Comparison of ENCODE assay signal across 7 mouse cellular contexts in genomic region chr19:46598187-46598586, GRCm38 (mm10). TPM values are rescaled to one million over a fixed set of nuclear protein-coding genes. Genes with fewer than 3 reads are reported as not detected.
DNase-seq lines count a peak whose midpoint lies in the region; ATAC-seq lines count a peak whose summit lies in the region.

No protein-coding gene starts in this region.

- no peak overlapping the region for H3K9ac ChIP-seq in liver, embryonic 11.5 days (ENCODE audit: low read depth, low read length)
- no peak overlapping the region for H3K9ac ChIP-seq in forebrain, embryonic 13.5 days
- H3K9ac ChIP-seq in limb, embryonic 12.5 days (replicated peaks): no peak overlapping the region
- H3K9ac ChIP-seq in neural tube, embryonic 15.5 days (replicated peaks): no peak overlapping the region

- peak overlapping the region; percentile 5; the same call in 1 of the 2 replicates for H3K4me3 ChIP-seq in liver, embryonic 11.5 days (ENCODE audit: low read depth, low read length)
- H3K4me3 ChIP-seq in forebrain, embryonic 13.5 days: peak overlapping the region; percentile 84
- 0 out of 2 replicates have a peak overlapping the region, but pooled peaks have one; percentile 88 for H3K4me3 ChIP-seq in limb, embryonic 12.5 days (replicated peaks)
- H3K4me3 ChIP-seq in neural tube, embryonic 15.5 days (replicated peaks): 0 out of 2 replicates have a peak overlapping the region, but pooled peaks have one; percentile 97

- WGBS in liver, embryonic 11.5 days: 85% methylated on average over 4 of the region's 4 CpGs
- 81% methylated on average over 4 of the region's 4 CpGs for WGBS in forebrain, embryonic 13.5 days
- WGBS in limb, embryonic 12.5 days: 85% methylated on average over 4 of the region's 4 CpGs
- WGBS in neural tube, embryonic 15.5 days: 80% methylated on average over 4 of the region's 4 CpGs

- no peak for DNase-seq in liver, embryonic 11.5 days (ENCODE audit: low spot score)
- DNase-seq in liver: no peak
- DNase-seq in c-Kit-positive CD71-positive TER-119-positive erythroid progenitor cells, embryonic 14.5 days (ENCODE audit: low spot score): no peak
- DNase-seq in adrenal gland, postnatal 10 days: no peak

- H3K36me3 ChIP-seq in liver, embryonic 11.5 days (ENCODE audit: control insufficient read depth, insufficient read depth, low read length): 0 out of 2 replicates have a peak, but pooled peaks cover 6% of the 10 kb centered on the region
- peaks cover 23% of the 10 kb centered on the region for H3K36me3 ChIP-seq in forebrain, embryonic 13.5 days (ENCODE audit: poor library complexity, severe bottlenecking)
- H3K36me3 ChIP-seq in limb, embryonic 12.5 days: peaks cover 44% of the 10 kb centered on the region
- peaks cover 22% of the 10 kb centered on the region for H3K36me3 ChIP-seq in neural tube, embryonic 15.5 days

- H3K4me2 ChIP-seq in liver, embryonic 11.5 days: peak overlapping the region; percentile 48
- peak overlapping the region; percentile 51 for H3K4me2 ChIP-seq in forebrain, embryonic 13.5 days
- H3K4me2 ChIP-seq in limb, embryonic 12.5 days: peak overlapping the region; percentile 38
- H3K4me2 ChIP-seq in neural tube, embryonic 15.5 days: peak overlapping the region; percentile 95

- no peak for ATAC-seq in liver, embryonic 11.5 days (replicated peaks; ENCODE audit: low FRiP score)
- no peak for ATAC-seq in forebrain, embryonic 13.5 days
- no peak for ATAC-seq in limb, embryonic 12.5 days (ENCODE audit: insufficient number of reproducible peaks, insufficient read depth, low FRiP score, low TSS enrichment, low read depth)
- no peak for ATAC-seq in neural tube, embryonic 15.5 days (ENCODE audit: low FRiP score)

- peaks cover 18% of the 10 kb centered on the region for H3K4me1 ChIP-seq in liver, embryonic 11.5 days (replicated peaks; ENCODE audit: control insufficient read depth, insufficient read depth, low read length)
- peaks cover 31% of the 10 kb centered on the region for H3K4me1 ChIP-seq in forebrain, embryonic 13.5 days
- peaks cover 8% of the 10 kb centered on the region for H3K4me1 ChIP-seq in limb, embryonic 12.5 days (replicated peaks)
- peaks cover 31% of the 10 kb centered on the region for H3K4me1 ChIP-seq in neural tube, embryonic 15.5 days

- H3K27me3 ChIP-seq in liver, embryonic 11.5 days (replicated peaks; ENCODE audit: control insufficient read depth, insufficient read depth, low read length): no peaks in the 10 kb centered on the region
- H3K27me3 ChIP-seq in forebrain, embryonic 13.5 days: no peaks in the 10 kb centered on the region
- H3K27me3 ChIP-seq in limb, embryonic 12.5 days: no peaks in the 10 kb centered on the region
- no peaks in the 10 kb centered on the region for H3K27me3 ChIP-seq in neural tube, embryonic 15.5 days (replicated peaks)

- no peak overlapping the region for H3K27ac ChIP-seq in liver, embryonic 11.5 days (ENCODE audit: low read depth, low read length)
- peak overlapping the region; percentile 31; the same call in 1 of the 2 replicates for H3K27ac ChIP-seq in forebrain, embryonic 13.5 days
- H3K27ac ChIP-seq in limb, embryonic 12.5 days: no peak overlapping the region
- H3K27ac ChIP-seq in neural tube, embryonic 15.5 days (replicated peaks): 0 out of 2 replicates have a peak overlapping the region, but pooled peaks have one; percentile 6

- H3K9me3 ChIP-seq in liver, embryonic 11.5 days (ENCODE audit: control insufficient read depth, low read length): no peaks in the 10 kb centered on the region
- no peaks in the 10 kb centered on the region for H3K9me3 ChIP-seq in forebrain, embryonic 13.5 days (replicated peaks)
- no peaks in the 10 kb centered on the region for H3K9me3 ChIP-seq in limb, embryonic 12.5 days
- no peaks in the 10 kb centered on the region for H3K9me3 ChIP-seq in neural tube, embryonic 15.5 days (replicated peaks)

RNA-seq across cellular contexts. Expression of gene Wbp1l, which starts 0.7 kb away (rescaled TPM):
- polyA plus RNA-seq in liver, embryonic 11.5 days (2014; fragmentation: Nextera tagmentation; extraction: Ambion mirVana): 36.6 and 40.7 TPM in 2 replicates
- 33.1 and 36.5 TPM in 2 replicates for polyA plus RNA-seq in forebrain, embryonic 13.5 days (2015; fragmentation: Nextera tagmentation; extraction: Ambion mirVana)
- 48.3 and 48.6 TPM in 2 replicates for polyA plus RNA-seq in limb, embryonic 12.5 days (2016; fragmentation: Nextera tagmentation; extraction: Ambion mirVana)
- 34.1 and 34.5 TPM in 2 replicates for polyA plus RNA-seq in neural tube, embryonic 15.5 days (2015; fragmentation: Nextera tagmentation; extraction: Ambion mirVana)
- total RNA-seq in adrenal gland, postnatal 10 days (2021): 100 to 1,000 TPM; 122 to 123 TPM

RNA-seq across cellular contexts. Expression of gene Sfxn2, which starts 25.0 kb away (rescaled TPM):
- polyA plus RNA-seq in liver, embryonic 11.5 days (2014; fragmentation: Nextera tagmentation; extraction: Ambion mirVana): 24.7 and 26.2 TPM in 2 replicates
- 12.4 and 13.2 TPM in 2 replicates for polyA plus RNA-seq in forebrain, embryonic 13.5 days (2015; fragmentation: Nextera tagmentation; extraction: Ambion mirVana)
- 18.3 and 25.2 TPM in 2 replicates for polyA plus RNA-seq in limb, embryonic 12.5 days (2016; fragmentation: Nextera tagmentation; extraction: Ambion mirVana)
- polyA plus RNA-seq in neural tube, embryonic 15.5 days (2015; fragmentation: Nextera tagmentation; extraction: Ambion mirVana): 11.0 and 11.7 TPM in 2 replicates
- 10 to 100 TPM; 11.2 to 16.4 TPM for total RNA-seq in adrenal gland, postnatal 10 days (2021)

RNA-seq across cellular contexts. Expression of gene Arl3, which starts 25.2 kb away (rescaled TPM):
- 42.6 and 50.5 TPM in 2 replicates for polyA plus RNA-seq in liver, embryonic 11.5 days (2014; fragmentation: Nextera tagmentation; extraction: Ambion mirVana)
- polyA plus RNA-seq in forebrain, embryonic 13.5 days (2015; fragmentation: Nextera tagmentation; extraction: Ambion mirVana): 233 and 245 TPM in 2 replicates
- 167 and 173 TPM in 2 replicates for polyA plus RNA-seq in limb, embryonic 12.5 days (2016; fragmentation: Nextera tagmentation; extraction: Ambion mirVana)
- polyA plus RNA-seq in neural tube, embryonic 15.5 days (2015; fragmentation: Nextera tagmentation; extraction: Ambion mirVana): 190 and 208 TPM in 2 replicates
- total RNA-seq in adrenal gland, postnatal 10 days (2021): 10 to 100 TPM; 41.7 to 43.0 TPM

Comparison
In these comparisons a context has a peak if more than half of its experiments do, and no peak if none do; other contexts are left out.
1. H3K27ac ChIP-seq: peak in forebrain, embryonic 13.5 days (single experiment) and neural tube, embryonic 15.5 days (single experiment); none in liver, embryonic 11.5 days (single experiment) and limb, embryonic 12.5 days (single experiment).
2. H3K4me2 ChIP-seq: peak in every context shown above with its lines; median percentile 95 in neural tube, embryonic 15.5 days; 51 in forebrain, embryonic 13.5 days; 48 in liver, embryonic 11.5 days; 38 in limb, embryonic 12.5 days.
3. H3K4me3 ChIP-seq: peak in every context shown above with its lines; median percentile 97 in neural tube, embryonic 15.5 days; 88 in limb, embryonic 12.5 days; 84 in forebrain, embryonic 13.5 days; 5 in liver, embryonic 11.5 days.